Mouse (Mus musculus) brain, embryonic 14.5 days (tissue): ENCODE measurements at regions not wholly inside any gene's neighbourhood (a gene's known extent, or its start where the extent isn't known, plus 50 kb on each side); places are given as distances from the start of the nearest gene placed in this dataset.

Source experiments
- CTCF ChIP-seq: fragments of 200-500 bp; IDR thresholded peaks from 2 replicates; pipeline ENCODE4 v1.5.1; 2012; ENCODE audit warnings: inconsistent platforms, mild to moderate bottlenecking, moderate library complexity, borderline replicate concordance; ENCODE audit not compliant: insufficient read depth, insufficient read length; ENCODE audit errors: extremely low read depth
- POLR2A ChIP-seq: fragments of 200-500 bp; IDR thresholded peaks from 2 replicates; pipeline ENCODE4 v1.6.1; 2012; ENCODE audit warnings: mild to moderate bottlenecking, inconsistent platforms, borderline replicate concordance; ENCODE audit not compliant: poor library complexity, insufficient read depth, insufficient read length, severe bottlenecking; ENCODE audit errors: extremely low read depth

DNA sequence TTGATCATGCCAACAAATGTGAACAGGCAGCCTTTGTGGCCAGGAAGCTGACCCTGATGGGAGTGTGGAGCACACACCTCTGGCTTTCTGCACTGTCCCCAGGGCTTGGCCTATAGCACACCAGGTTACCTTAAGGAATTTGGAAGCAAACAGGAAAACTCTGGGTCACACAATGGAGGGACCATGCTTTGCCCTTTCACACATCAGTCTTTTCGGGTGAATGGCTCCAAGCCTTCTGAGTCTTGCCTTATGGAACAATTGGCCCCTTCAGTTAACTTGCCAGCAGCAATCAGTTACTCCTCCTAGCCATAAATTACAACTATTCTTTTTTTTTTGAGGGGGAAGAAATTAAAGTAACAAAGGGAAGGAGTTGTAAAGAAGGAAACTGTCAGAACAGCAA lies 134.6 kb upstream of the Lrig1 start:
- no peak for TF ChIP-seq CTCF
- no peak for TF ChIP-seq POLR2A
